Mouse (Mus musculus) neural tube, embryonic 12.5 days (tissue): Measurements from ENCODE around the gene Spg11. TPM values are rescaled to one million over a fixed set of nuclear protein-coding genes. Genes with fewer than 3 reads are reported as not detected.
A peak's percentile ranks its signal among the peaks of the same experiment; 100 is the strongest.

ENCODE experiments used
- ATAC-seq: fragments of 200-750 bp; cut with Nextera tagmentation; 2 replicates; pipeline ENCODE4 v1.8.0; 2017; ENCODE audit warnings: low read depth, mild to moderate bottlenecking, moderate TSS enrichment, moderate library complexity; ENCODE audit not compliant: low FRiP score
- H3K27ac ChIP-seq: fragments of 300-500 bp; sonication (generic); 2 replicates; pipeline ENCODE4 v1.5.1; 2016
- H3K27me3 ChIP-seq: fragments of 300-500 bp; sonication (generic); replicated peaks from 2 replicates; pipeline ENCODE4 v1.6.1; 2016; ENCODE audit warnings: mild to moderate bottlenecking
- H3K36me3 ChIP-seq: fragments of 300-500 bp; sonication (generic); 2 replicates; pipeline ENCODE4 v1.6.1; 2016; ENCODE audit warnings: mild to moderate bottlenecking
- H3K4me1 ChIP-seq: fragments of 300-500 bp; sonication (generic); 2 replicates; pipeline ENCODE4 v1.6.1; 2016
- H3K4me2 ChIP-seq: fragments of 300-500 bp; sonication (generic); replicated peaks from 2 replicates; pipeline ENCODE4 v1.6.1; 2016; ENCODE audit warnings: mild to moderate bottlenecking
- H3K4me3 ChIP-seq: fragments of 300-500 bp; sonication (generic); 2 replicates; pipeline ENCODE4 v1.5.1; 2016
- H3K9ac ChIP-seq: fragments of 300-500 bp; sonication (generic); 2 replicates; pipeline ENCODE4 v1.6.1; 2016; ENCODE audit warnings: mild to moderate bottlenecking
- H3K9me3 ChIP-seq: fragments of 300-500 bp; sonication (generic); 2 replicates; pipeline ENCODE4 v1.6.1; 2016; ENCODE audit warnings: mild to moderate bottlenecking
- WGBS: fragments of 180-500 bp; shearing (Covaris S2); methylation state at CpG from one replicate; pipeline ENCODE4 v1.1.7; 2016; 5-methylcytosine and 5-hydroxymethylcytosine counted together
- polyA plus RNA-seq: library from polyadenylated mRNA; unstranded; fragments of >200 nt; fragmentation: Nextera tagmentation; extraction: Ambion mirVana; gene quantifications from 2 replicates; pipeline ENCODE4 v1.2.1, GENCODE M21; 2016

Gene Spg11
- polyA plus RNA-seq, 1 experiment from 2014 or later, result 9.6 TPM

DNA sequence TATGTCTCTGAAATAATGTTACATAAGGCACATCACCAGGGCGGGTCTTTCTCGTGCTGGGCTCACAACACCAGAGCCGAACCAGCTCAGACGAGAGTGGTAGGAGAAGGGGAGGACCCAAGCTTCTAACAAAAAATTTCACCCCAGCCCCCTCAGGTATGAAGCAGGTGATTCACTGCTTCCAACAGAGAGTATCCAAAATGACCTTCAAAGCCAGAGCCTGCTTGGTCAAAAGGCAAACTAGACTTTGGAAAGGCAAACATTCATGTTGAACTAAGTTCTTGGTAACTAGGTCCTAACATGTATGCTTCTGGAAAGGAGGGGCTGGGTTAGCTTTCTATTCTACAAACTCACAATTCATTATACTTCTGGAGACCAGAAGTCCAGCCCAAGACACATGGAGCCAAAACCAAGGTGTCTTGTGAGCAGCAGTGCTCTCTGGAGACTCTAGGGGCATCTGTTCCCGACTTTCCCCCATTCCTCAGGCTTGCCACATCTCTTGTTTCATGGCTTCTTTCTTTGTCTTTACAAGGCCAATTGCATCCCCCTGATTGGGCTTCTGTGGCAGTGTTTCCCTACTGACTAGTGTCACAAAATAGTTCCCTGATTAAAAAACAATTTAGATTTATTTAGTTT lies 23.3 kb upstream of the Spg11 start:
- H3K27ac ChIP-seq, result no peak overlapping the region
- H3K27me3 ChIP-seq, result no peaks in the 10 kb centered on the region
- H3K9ac ChIP-seq, result no peak overlapping the region
- H3K9me3 ChIP-seq, result no peaks in the 10 kb centered on the region
- ATAC-seq, result no peak
- no peaks in the 10 kb centered on the region for H3K4me1 ChIP-seq
- no peak overlapping the region for H3K4me2 ChIP-seq
- no peak overlapping the region for H3K4me3 ChIP-seq
- no peaks in the 10 kb centered on the region for H3K36me3 ChIP-seq
- 74% methylated on average over 5 of the region's 5 CpGs for WGBS

- WGBS, result 82% methylated on average over 2 of the region's 2 CpGs
- H3K4me2 ChIP-seq, result no peak overlapping the region
- ATAC-seq, result no peak
- no peak overlapping the region for H3K9ac ChIP-seq
- no peak overlapping the region for H3K4me3 ChIP-seq
- H3K36me3 ChIP-seq, result no peaks in the 10 kb centered on the region
- H3K27me3 ChIP-seq, result no peaks in the 10 kb centered on the region
- no peaks in the 10 kb centered on the region for H3K9me3 ChIP-seq
- no peaks in the 10 kb centered on the region for H3K4me1 ChIP-seq
- no peak overlapping the region for H3K27ac ChIP-seq
These were observed 22.6 kb upstream of the Spg11 start for GRCm38 (mm10) chr2:122140815-122141214.

DNA sequence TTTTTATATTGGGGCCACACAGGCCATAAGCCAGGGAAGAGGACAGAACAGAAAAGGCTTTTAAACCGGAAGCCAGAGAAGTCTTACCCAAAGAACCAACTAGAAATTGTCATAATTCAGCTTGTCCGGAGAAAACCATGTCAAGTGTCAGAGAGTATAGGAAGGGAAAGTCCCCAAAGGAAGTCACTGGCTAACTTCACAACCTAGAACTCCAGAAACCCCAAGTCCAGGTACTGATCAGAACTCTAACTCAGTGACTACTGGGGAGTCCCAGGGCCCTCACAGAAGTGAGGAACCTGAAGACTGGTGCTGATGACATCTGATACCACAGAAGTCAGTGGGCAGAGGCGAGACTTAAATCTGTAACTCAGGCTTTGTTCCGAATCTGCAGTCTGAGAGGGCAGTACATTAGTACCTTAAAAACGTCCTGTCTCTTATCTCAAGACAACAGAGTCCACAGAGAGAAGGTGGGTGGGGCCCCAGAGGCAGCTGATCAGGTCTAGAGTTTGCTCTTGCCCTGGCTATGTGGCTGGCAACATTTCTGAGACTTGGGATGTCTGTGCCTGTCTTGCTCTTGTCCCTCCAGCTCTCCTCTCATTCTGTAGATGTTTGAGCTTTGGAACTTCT lies 19.8 kb upstream of the Spg11 start:
- Histone ChIP-seq H3K27me3 (no peaks in the 10 kb centered on the region), H3K4me1 (no peaks in the 10 kb centered on the region), H3K9ac (no peak overlapping the region), H3K4me3 (no peak overlapping the region), H3K9me3 (no peaks in the 10 kb centered on the region), H3K27ac (no peak overlapping the region), H3K36me3 (no peaks in the 10 kb centered on the region), H3K4me2 (no peak overlapping the region)
- WGBS, result 72% methylated on average over 5 of the region's 5 CpGs
- ATAC-seq, result no peak

DNA sequence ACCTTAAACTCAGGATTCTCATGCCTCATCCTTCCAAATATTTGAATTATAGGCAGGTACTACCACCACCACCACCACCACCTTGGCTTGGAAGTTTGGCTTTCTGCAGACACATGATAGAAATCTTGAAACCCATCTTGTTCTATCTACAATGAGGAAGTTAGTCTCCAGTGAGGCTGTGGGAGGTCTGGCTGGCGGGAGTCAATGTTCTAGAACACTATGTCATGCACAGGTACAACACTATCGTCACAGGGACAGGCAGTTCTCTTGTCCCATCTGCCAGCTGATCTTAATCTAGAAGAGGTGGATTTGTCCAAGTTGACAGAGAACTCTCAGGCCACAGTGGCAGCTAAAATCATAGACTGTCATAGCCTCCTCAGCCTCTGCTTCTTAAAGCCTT lies 14.4 kb upstream of the Spg11 start:
- H3K9me3 ChIP-seq, result no peaks in the 10 kb centered on the region

GRCm38 (mm10) chr2:122132078-122132477 lies 13.9 kb upstream of the Spg11 start:
- no peaks in the 10 kb centered on the region for H3K9me3 ChIP-seq
- H3K4me3 ChIP-seq, result no peak overlapping the region
- H3K36me3 ChIP-seq, result no peaks in the 10 kb centered on the region
- no peaks in the 10 kb centered on the region for H3K27me3 ChIP-seq
- H3K27ac ChIP-seq, result no peak overlapping the region
- no peak for ATAC-seq
- no peak overlapping the region for H3K9ac ChIP-seq
- H3K4me1 ChIP-seq, result no peaks in the 10 kb centered on the region
- 92% methylated on average over 2 of the region's 2 CpGs for WGBS
- H3K4me2 ChIP-seq, result no peak overlapping the region

More for the DNA sequence above, 14.4 kb upstream of the Spg11 start:
- ATAC-seq, result no peak
- WGBS, result 92% methylated on average over 2 of the region's 2 CpGs
- Histone ChIP-seq H3K36me3 (no peaks in the 10 kb centered on the region), H3K4me3 (no peak overlapping the region), H3K4me2 (no peak overlapping the region), H3K27ac (no peak overlapping the region), H3K4me1 (no peaks in the 10 kb centered on the region), H3K9ac (no peak overlapping the region), H3K27me3 (no peaks in the 10 kb centered on the region)

DNA sequence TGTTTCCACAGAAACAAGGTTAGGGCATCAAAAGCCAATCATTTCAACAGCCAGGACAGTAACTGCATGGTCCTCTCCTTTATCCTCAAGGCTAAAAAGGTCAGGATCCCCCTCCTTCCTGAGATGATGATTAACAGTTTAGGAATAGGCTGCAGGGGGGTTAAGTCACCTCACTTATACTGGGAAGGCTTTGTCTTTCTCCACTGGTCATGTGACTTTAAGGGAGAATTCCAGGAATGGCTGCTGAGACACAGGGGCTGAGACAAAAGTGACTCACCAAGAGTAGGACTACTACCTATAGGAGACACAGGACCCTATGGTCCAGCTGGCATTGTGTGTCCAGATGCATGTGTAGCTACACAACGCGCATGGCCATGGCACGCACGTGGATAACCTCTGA lies 9.4 kb upstream of the Spg11 start:
- Histone ChIP-seq H3K4me3 (no peak overlapping the region), H3K4me1 (0 out of 2 replicates have a peak, but pooled peaks cover 5% of the 10 kb centered on the region), H3K27ac (no peak overlapping the region), H3K9ac (no peak overlapping the region), H3K9me3 (no peaks in the 10 kb centered on the region), H3K27me3 (peaks cover 6% of the 10 kb centered on the region; the same call in 1 of the 2 replicates), H3K36me3 (no peaks in the 10 kb centered on the region), H3K4me2 (no peak overlapping the region)
- no peak for ATAC-seq
- WGBS, result 98% methylated on average over 4 of the region's 4 CpGs

GRCm38 (mm10) chr2:122126765-122127347 lies 8.7 kb upstream of the Spg11 start:
- Histone ChIP-seq H3K36me3 (no peaks in the 10 kb centered on the region), H3K4me3 (no peak overlapping the region), H3K9me3 (no peaks in the 10 kb centered on the region), H3K27me3 (peaks cover 6% of the 10 kb centered on the region; the same call in 1 of the 2 replicates), H3K9ac (no peak overlapping the region), H3K4me2 (no peak overlapping the region), H3K4me1 (0 out of 2 replicates have a peak, but pooled peaks cover 5% of the 10 kb centered on the region), H3K27ac (no peak overlapping the region)
- WGBS, result 30% methylated on average over 5 of the region's 5 CpGs
- no peak for ATAC-seq

DNA sequence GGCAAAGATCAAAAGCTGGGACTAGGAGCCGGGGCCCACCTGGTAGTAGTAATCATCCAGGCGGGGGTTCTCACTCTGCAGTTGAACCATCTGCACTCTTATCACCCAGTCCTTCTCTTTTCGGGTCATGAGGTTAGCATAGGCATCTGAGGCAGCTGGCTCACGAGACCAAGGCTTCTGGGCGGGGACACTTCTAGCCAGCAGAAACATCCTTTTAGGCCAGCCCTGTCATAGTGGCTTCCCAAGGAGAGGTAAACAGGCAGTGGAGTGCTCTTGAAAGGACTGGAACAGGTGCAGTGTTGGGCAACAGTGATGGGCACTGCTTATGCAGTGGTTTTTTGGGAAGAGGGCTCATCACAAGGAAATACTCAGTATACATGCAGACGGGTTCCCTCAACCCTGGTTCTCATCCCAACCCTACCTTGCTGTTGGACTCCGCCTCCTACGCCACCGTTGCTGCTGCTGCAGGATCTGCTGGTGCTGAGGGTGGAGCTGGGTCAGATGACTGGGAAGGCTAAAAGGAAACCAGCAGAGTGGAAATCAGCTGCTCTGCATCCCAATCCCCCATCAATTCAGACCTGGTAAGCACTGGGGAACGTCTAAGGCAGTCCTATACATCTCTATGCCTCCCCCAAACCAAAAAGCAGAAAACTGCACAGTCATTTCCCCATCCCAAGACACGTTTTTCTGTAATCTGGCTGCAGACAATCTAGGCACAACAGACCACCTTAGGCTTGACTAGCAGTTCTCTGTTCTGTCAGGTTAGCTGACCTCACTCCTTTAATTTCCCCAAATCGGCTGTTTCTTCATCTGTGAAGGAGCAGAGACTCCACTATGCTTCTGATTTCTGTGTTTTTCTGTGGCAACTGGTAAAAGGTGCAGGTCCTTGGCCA lies 7.7 kb upstream of the Spg11 start:
- Histone ChIP-seq H3K4me3 (no peak overlapping the region), H3K9me3 (no peaks in the 10 kb centered on the region), H3K27me3 (peaks cover 6% of the 10 kb centered on the region; the same call in 1 of the 2 replicates), H3K27ac (no peak overlapping the region), H3K36me3 (no peaks in the 10 kb centered on the region), H3K4me1 (0 out of 2 replicates have a peak, but pooled peaks cover 5% of the 10 kb centered on the region), H3K9ac (no peak overlapping the region), H3K4me2 (no peak overlapping the region)
- WGBS, result 58% methylated on average over 12 of the region's 12 CpGs
- ATAC-seq, result no peak

DNA sequence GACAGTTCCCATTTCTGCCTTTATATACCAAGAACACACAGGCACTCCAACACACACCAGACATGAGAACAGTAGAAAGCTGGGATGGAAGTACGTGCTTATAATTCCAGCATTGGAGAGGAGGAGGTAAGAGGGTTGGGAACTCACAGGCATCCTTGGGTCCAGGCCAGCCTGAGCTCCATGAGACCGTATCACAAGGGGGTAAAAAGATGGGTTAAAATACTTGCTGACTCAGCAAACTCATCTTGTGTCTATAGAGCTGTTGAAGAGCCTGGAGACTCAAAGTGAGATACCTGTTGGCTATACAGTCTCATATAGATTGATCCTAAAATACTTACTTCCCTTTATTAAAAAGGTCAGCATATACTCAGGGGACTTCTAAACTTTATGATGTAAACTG lies 1.3 kb downstream of the Spg11 start:
- no peak for ATAC-seq
- H3K9ac ChIP-seq, result no peak overlapping the region
- no peaks in the 10 kb centered on the region for H3K27me3 ChIP-seq
- H3K36me3 ChIP-seq, result peaks cover 12% of the 10 kb centered on the region
- no peaks in the 10 kb centered on the region for H3K9me3 ChIP-seq
- H3K4me2 ChIP-seq, result peak overlapping the region; percentile 63
- H3K4me3 ChIP-seq, result no peak overlapping the region
- no peak overlapping the region for H3K27ac ChIP-seq
- H3K4me1 ChIP-seq, result peaks cover 3% of the 10 kb centered on the region
- WGBS, result 94% methylated on average over 2 of the region's 2 CpGs

DNA sequence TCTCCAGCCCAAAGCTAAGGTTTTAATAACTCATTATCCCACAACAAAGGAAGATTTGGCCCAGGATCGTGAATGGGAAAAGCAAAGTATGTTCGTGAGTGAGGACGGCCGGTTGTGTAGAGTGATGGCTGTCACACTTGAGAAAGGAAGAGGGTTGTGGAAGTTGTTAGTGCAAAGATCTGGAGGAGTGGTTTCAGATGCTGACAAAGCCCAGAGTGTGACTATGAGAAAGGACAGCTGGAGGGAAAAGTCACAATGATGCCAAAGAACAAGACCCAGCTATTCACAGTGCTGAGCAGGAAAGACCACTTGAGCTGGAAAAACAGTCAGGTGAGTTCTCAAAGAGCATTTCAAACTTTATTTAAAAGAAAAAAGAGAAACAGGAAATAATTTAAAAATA lies 8.5 kb downstream of the Spg11 start:
- Histone ChIP-seq H3K9me3 (no peaks in the 10 kb centered on the region), H3K27ac (no peak overlapping the region), H3K27me3 (no peaks in the 10 kb centered on the region), H3K36me3 (peaks cover 36% of the 10 kb centered on the region), H3K9ac (no peak overlapping the region), H3K4me3 (no peak overlapping the region), H3K4me1 (no peaks in the 10 kb centered on the region), H3K4me2 (no peak overlapping the region)
- WGBS, result 92% methylated on average over 4 of the region's 4 CpGs
- no peak for ATAC-seq

GRCm38 (mm10) chr2:122108101-122108500 lies 10.1 kb downstream of the Spg11 start:
- no peak overlapping the region for H3K27ac ChIP-seq
- no peak overlapping the region for H3K9ac ChIP-seq
- no peaks in the 10 kb centered on the region for H3K9me3 ChIP-seq
- H3K4me2 ChIP-seq, result no peak overlapping the region
- WGBS, result 84% methylated on average over 14 of the region's 14 CpGs
- no peaks in the 10 kb centered on the region for H3K4me1 ChIP-seq
- H3K27me3 ChIP-seq, result no peaks in the 10 kb centered on the region
- peaks cover 30% of the 10 kb centered on the region for H3K36me3 ChIP-seq
- no peak for ATAC-seq
- H3K4me3 ChIP-seq, result no peak overlapping the region

- H3K4me2 ChIP-seq, result no peak overlapping the region
- H3K4me3 ChIP-seq, result no peak overlapping the region
- no peak overlapping the region for H3K27ac ChIP-seq
- no peak overlapping the region for H3K9ac ChIP-seq
- ATAC-seq, result no peak
- no peaks in the 10 kb centered on the region for H3K4me1 ChIP-seq
- no peaks in the 10 kb centered on the region for H3K9me3 ChIP-seq
- peaks cover 41% of the 10 kb centered on the region for H3K36me3 ChIP-seq
- H3K27me3 ChIP-seq, result no peaks in the 10 kb centered on the region
These were observed 16.1 kb downstream of the Spg11 start for GRCm38 (mm10) chr2:122102070-122102469.
